Mouse (Mus musculus) liver, postnatal 0 days (tissue): ENCODE data around the gene 1700011L22Rik.

Experiments
- CTCF ChIP-seq: sonication (generic); IDR thresholded peaks from 2 replicates; pipeline ENCODE4 v1.5.1; 2016; ENCODE audit warnings: antibody characterized with exemption, low read depth
- EP300 ChIP-seq: IDR thresholded peaks from 2 replicates; pipeline ENCODE4 v1.6.1; 2016; ENCODE audit warnings: antibody characterized with exemption, low read depth, mild to moderate bottlenecking

DNA sequence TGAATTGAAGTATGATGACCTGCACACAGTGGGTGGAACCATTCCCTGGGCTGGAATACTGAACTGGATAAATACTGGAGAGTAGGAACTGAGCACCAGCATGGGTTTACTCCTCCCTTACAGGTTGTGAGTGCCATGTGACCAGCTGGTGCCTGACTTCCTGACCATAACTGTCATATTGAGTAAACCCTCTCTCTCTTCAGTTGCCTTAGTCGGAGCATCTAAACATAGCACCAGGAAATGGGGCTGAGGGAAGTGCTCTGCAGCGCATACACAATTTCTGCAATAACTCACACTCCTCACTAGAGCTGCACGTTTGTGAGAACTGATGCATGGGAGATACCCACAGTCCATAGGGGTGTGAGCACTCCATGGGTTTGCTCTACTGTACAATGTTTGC lies 9.1 kb downstream of the 1700011L22Rik start:
- TF ChIP-seq CTCF (no peak), EP300 (no peak)
